Mouse (Mus musculus): Measurements from ENCODE around the gene Trim10. TPM values are rescaled to one million over a fixed set of nuclear protein-coding genes. Genes with fewer than 3 reads are reported as not detected.

Gene Trim10
- polyA plus RNA-seq, 1 experiment from 2014 or later: 3.6 TPM

GRCm38 (mm10) chr17:36849992-36850391 lies 19.4 kb upstream of the Trim10 start:
- H3K36me3 ChIP-seq (ENCODE audit: control insufficient read depth, insufficient read depth, low read length): peaks cover 42% of the 10 kb centered on the region
- WGBS: 90% methylated on average over 2 of the region's 2 CpGs

DNA sequence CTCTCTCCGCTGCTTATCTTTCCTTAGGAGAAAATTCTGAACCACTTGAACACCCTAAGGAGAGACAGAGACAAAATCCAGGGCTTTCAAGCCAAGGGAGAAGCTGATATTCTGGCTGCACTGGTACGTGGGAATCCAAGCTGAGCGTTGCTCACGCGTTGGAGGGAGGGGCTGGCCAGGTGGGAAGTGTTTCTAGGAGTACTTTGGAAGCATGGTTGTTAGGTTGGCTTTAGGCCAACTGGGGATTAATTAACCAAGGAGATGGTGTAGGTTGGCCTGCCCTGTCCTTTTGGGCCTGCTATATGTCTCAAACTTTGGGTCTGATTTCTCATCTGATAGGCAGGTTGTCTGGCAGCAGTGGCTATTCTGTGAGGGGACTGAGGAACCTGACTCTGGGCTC lies 18.2 kb upstream of the Trim10 start:
- H3K9ac ChIP-seq (ENCODE audit: low read depth, low read length): no peak overlapping the region
- H3K4me3 ChIP-seq (ENCODE audit: low read depth, low read length): no peak overlapping the region
- no peak overlapping the region for H3K27ac ChIP-seq (replicated peaks; ENCODE audit: low read depth, low read length)
- WGBS: 78% methylated on average over 5 of the region's 5 CpGs
- peak; percentile 33 for DNase-seq (ENCODE audit: low spot score)
- no peak overlapping the region for H3K4me2 ChIP-seq (ENCODE audit: low read depth, low read length)
- H3K9me3 ChIP-seq (ENCODE audit: control insufficient read depth, low read length): no peaks in the 10 kb centered on the region
- peaks cover 55% of the 10 kb centered on the region for H3K36me3 ChIP-seq (ENCODE audit: control insufficient read depth, insufficient read depth, low read length)
- H3K27me3 ChIP-seq (replicated peaks; ENCODE audit: control insufficient read depth, insufficient read depth, low read length): no peaks in the 10 kb centered on the region
- H3K4me1 ChIP-seq (ENCODE audit: control insufficient read depth, insufficient read depth, low read length): no peaks in the 10 kb centered on the region
- no peak for ATAC-seq (ENCODE audit: low read depth)

More at GRCm38 (mm10) chr17:36849992-36850391, 19.4 kb upstream of the Trim10 start:
- no peak for DNase-seq (ENCODE audit: low spot score)
- H3K27ac ChIP-seq (replicated peaks; ENCODE audit: low read depth, low read length): no peak overlapping the region
- H3K4me2 ChIP-seq (ENCODE audit: low read depth, low read length): no peak overlapping the region
- no peaks in the 10 kb centered on the region for H3K27me3 ChIP-seq (replicated peaks; ENCODE audit: control insufficient read depth, insufficient read depth, low read length)
- H3K4me1 ChIP-seq (ENCODE audit: control insufficient read depth, insufficient read depth, low read length): no peaks in the 10 kb centered on the region
- H3K9me3 ChIP-seq (ENCODE audit: control insufficient read depth, low read length): no peaks in the 10 kb centered on the region
- no peak overlapping the region for H3K4me3 ChIP-seq (ENCODE audit: low read depth, low read length)
- H3K9ac ChIP-seq (ENCODE audit: low read depth, low read length): no peak overlapping the region
- no peak for ATAC-seq (ENCODE audit: low read depth)

DNA sequence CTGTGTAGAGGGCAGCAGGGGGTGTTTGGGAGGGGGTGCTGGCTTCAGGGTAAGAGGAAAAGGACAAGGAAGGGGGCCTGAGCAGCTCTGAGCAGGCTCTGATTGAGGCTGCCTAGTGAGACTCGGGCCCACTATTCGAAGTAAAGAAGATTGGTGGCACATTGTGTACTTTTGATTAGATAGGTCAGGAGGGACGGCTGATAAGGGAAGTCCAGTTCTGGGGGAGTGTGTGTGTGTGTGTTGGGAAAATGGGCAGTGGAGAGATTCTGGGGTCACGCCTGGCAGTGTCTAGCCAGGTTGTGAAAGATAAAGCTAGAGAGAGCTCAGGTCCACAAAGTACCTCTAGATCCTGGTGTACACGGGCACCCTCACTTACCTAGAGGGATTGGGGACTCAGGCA lies 17.7 kb upstream of the Trim10 start:
- no peak overlapping the region for H3K4me2 ChIP-seq (ENCODE audit: low read depth, low read length)
- no peak overlapping the region for H3K4me3 ChIP-seq (ENCODE audit: low read depth, low read length)
- no peaks in the 10 kb centered on the region for H3K9me3 ChIP-seq (ENCODE audit: control insufficient read depth, low read length)
- no peak for DNase-seq (ENCODE audit: low spot score)
- no peaks in the 10 kb centered on the region for H3K27me3 ChIP-seq (replicated peaks; ENCODE audit: control insufficient read depth, insufficient read depth, low read length)
- H3K9ac ChIP-seq (ENCODE audit: low read depth, low read length): no peak overlapping the region
- no peak for ATAC-seq (ENCODE audit: low read depth)
- no peak overlapping the region for H3K27ac ChIP-seq (replicated peaks; ENCODE audit: low read depth, low read length)
- no peaks in the 10 kb centered on the region for H3K4me1 ChIP-seq (ENCODE audit: control insufficient read depth, insufficient read depth, low read length)
- H3K36me3 ChIP-seq (ENCODE audit: control insufficient read depth, insufficient read depth, low read length): peaks cover 58% of the 10 kb centered on the region
- 83% methylated on average over 5 of the region's 5 CpGs for WGBS

- Histone ChIP-seq H3K9ac (ENCODE audit: low read depth, low read length) (no peak overlapping the region), H3K4me2 (ENCODE audit: low read depth, low read length) (no peak overlapping the region), H3K9me3 (ENCODE audit: control insufficient read depth, low read length) (no peaks in the 10 kb centered on the region), H3K4me3 (ENCODE audit: low read depth, low read length) (no peak overlapping the region), H3K27me3 (replicated peaks; ENCODE audit: control insufficient read depth, insufficient read depth, low read length) (no peaks in the 10 kb centered on the region), H3K27ac (replicated peaks; ENCODE audit: low read depth, low read length) (no peak overlapping the region), H3K4me1 (ENCODE audit: control insufficient read depth, insufficient read depth, low read length) (no peaks in the 10 kb centered on the region), H3K36me3 (ENCODE audit: control insufficient read depth, insufficient read depth, low read length) (peaks cover 88% of the 10 kb centered on the region)
- no peak for ATAC-seq (ENCODE audit: low read depth)
- 92% methylated on average over 3 of the region's 3 CpGs for WGBS
- DNase-seq (ENCODE audit: low spot score): no peak
These were observed 13.9 kb upstream of the Trim10 start for GRCm38 (mm10) chr17:36855484-36855883.

GRCm38 (mm10) chr17:36856236-36856635 lies 13.1 kb upstream of the Trim10 start:
- H3K4me1 ChIP-seq (ENCODE audit: control insufficient read depth, insufficient read depth, low read length): no peaks in the 10 kb centered on the region
- no peaks in the 10 kb centered on the region for H3K27me3 ChIP-seq (replicated peaks; ENCODE audit: control insufficient read depth, insufficient read depth, low read length)
- no peak overlapping the region for H3K27ac ChIP-seq (replicated peaks; ENCODE audit: low read depth, low read length)
- peaks cover 81% of the 10 kb centered on the region for H3K36me3 ChIP-seq (ENCODE audit: control insufficient read depth, insufficient read depth, low read length)
- no peak overlapping the region for H3K4me2 ChIP-seq (ENCODE audit: low read depth, low read length)
- 97% methylated on average over 4 of the region's 4 CpGs for whole genome bisulfite sequencing
- H3K9ac ChIP-seq (ENCODE audit: low read depth, low read length): no peak overlapping the region
- DNase-seq (ENCODE audit: low spot score) (no peak), ATAC-seq (ENCODE audit: low read depth) (no peak)
- no peaks in the 10 kb centered on the region for H3K9me3 ChIP-seq (ENCODE audit: control insufficient read depth, low read length)
- no peak overlapping the region for H3K4me3 ChIP-seq (ENCODE audit: low read depth, low read length)

DNA sequence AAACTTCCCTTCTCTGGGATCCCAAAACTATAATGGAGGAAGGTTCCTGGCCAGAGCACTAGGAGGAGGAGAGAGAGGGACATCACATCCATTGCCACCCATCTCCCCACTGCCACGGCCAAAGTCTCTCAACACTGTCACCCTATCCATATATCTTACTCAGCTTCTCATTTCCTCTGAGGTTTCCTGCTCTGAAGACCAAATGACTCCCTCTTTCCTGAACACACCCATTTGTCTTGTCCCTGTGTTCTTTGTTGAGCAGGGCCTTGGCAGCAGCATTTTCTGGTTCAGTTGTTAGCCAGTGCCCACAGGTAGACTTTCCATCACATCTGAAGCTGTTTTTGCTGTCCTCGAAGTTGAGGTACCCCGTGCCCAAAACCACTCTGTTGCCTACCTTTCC lies 11.2 kb upstream of the Trim10 start:
- H3K9me3 ChIP-seq (ENCODE audit: control insufficient read depth, low read length): no peaks in the 10 kb centered on the region
- ATAC-seq (ENCODE audit: low read depth) (no peak), DNase-seq (ENCODE audit: low spot score) (no peak)
- peaks cover 63% of the 10 kb centered on the region for H3K36me3 ChIP-seq (ENCODE audit: control insufficient read depth, insufficient read depth, low read length)
- no peak overlapping the region for H3K27ac ChIP-seq (replicated peaks; ENCODE audit: low read depth, low read length)
- H3K27me3 ChIP-seq (replicated peaks; ENCODE audit: control insufficient read depth, insufficient read depth, low read length): no peaks in the 10 kb centered on the region
- H3K4me3 ChIP-seq (ENCODE audit: low read depth, low read length): no peak overlapping the region
- 88% methylated on average over 3 of the region's 3 CpGs for WGBS
- H3K4me1 ChIP-seq (ENCODE audit: control insufficient read depth, insufficient read depth, low read length): no peaks in the 10 kb centered on the region
- no peak overlapping the region for H3K4me2 ChIP-seq (ENCODE audit: low read depth, low read length)
- no peak overlapping the region for H3K9ac ChIP-seq (ENCODE audit: low read depth, low read length)

GRCm38 (mm10) chr17:36861680-36862079 lies 7.7 kb upstream of the Trim10 start:
- WGBS: 50% methylated on average over 2 of the region's 2 CpGs
- Histone ChIP-seq H3K4me2 (ENCODE audit: low read depth, low read length) (no peak overlapping the region), H3K4me3 (ENCODE audit: low read depth, low read length) (no peak overlapping the region)

GRCm38 (mm10) chr17:36866719-36867527 lies 2.5 kb upstream of the Trim10 start, which contains the start of gene Trim15:
Gene Trim15 (minus strand): TSS chr17:36867210.
- Histone ChIP-seq H3K4me3 (ENCODE audit: low read depth, low read length) (no peak within 1 kb of the TSS), H3K36me3 (ENCODE audit: control insufficient read depth, insufficient read depth, low read length) (no peaks in the 10 kb centered on the region), H3K9me3 (ENCODE audit: control insufficient read depth, low read length) (no peaks in the 10 kb centered on the region), H3K4me1 (ENCODE audit: control insufficient read depth, insufficient read depth, low read length) (no peaks in the 10 kb centered on the region), H3K4me2 (ENCODE audit: low read depth, low read length) (peak within 1 kb of the TSS; percentile 38), H3K9ac (ENCODE audit: low read depth, low read length) (no peak within 1 kb of the TSS), H3K27ac (replicated peaks; ENCODE audit: low read depth, low read length) (no peak within 1 kb of the TSS), H3K27me3 (replicated peaks; ENCODE audit: control insufficient read depth, insufficient read depth, low read length) (peaks cover 19% of the 10 kb centered on the region)
- ATAC-seq (ENCODE audit: low read depth): no peak
- no peak for DNase-seq (ENCODE audit: low spot score)
- WGBS: 15% methylated on average over 27 of the region's 29 CpGs

More at GRCm38 (mm10) chr17:36861680-36862079, 7.7 kb upstream of the Trim10 start:
- no peaks in the 10 kb centered on the region for H3K9me3 ChIP-seq (ENCODE audit: control insufficient read depth, low read length)
- H3K9ac ChIP-seq (ENCODE audit: low read depth, low read length): no peak overlapping the region
- H3K27me3 ChIP-seq (replicated peaks; ENCODE audit: control insufficient read depth, insufficient read depth, low read length): peaks cover 8% of the 10 kb centered on the region
- no peaks in the 10 kb centered on the region for H3K4me1 ChIP-seq (ENCODE audit: control insufficient read depth, insufficient read depth, low read length)
- ATAC-seq (ENCODE audit: low read depth): no peak
- DNase-seq (ENCODE audit: low spot score): no peak
- peaks cover 29% of the 10 kb centered on the region for H3K36me3 ChIP-seq (ENCODE audit: control insufficient read depth, insufficient read depth, low read length)
- H3K27ac ChIP-seq (replicated peaks; ENCODE audit: low read depth, low read length): no peak overlapping the region

DNA sequence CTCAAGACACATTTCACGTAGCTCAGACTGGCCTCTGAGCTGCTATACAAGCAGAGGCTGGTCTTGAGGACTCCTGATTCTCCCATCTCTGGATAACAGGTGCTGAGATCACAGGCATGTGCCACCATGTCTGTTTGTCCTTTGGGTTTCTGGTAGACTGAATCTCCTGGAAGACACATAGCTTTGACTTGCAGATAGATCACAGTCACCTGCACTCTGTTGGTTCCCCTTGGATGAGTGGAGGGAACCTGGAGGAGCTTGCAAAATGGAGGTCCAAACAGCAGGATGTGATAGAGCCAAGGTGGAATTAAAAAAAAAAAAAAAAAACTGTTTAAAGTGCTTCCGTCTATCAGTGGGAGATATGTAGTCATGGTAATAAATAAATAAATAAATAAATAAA lies 538 bp upstream of the Trim10 start:
- no peak overlapping the region for H3K9ac ChIP-seq (ENCODE audit: low read depth, low read length)
- H3K36me3 ChIP-seq (ENCODE audit: control insufficient read depth, insufficient read depth, low read length): no peaks in the 10 kb centered on the region
- H3K4me2 ChIP-seq (ENCODE audit: low read depth, low read length): no peak overlapping the region
- no peak overlapping the region for H3K27ac ChIP-seq (replicated peaks; ENCODE audit: low read depth, low read length)
- no peak for DNase-seq (ENCODE audit: low spot score)
- no peak for ATAC-seq (ENCODE audit: low read depth)
- no peaks in the 10 kb centered on the region for H3K9me3 ChIP-seq (ENCODE audit: control insufficient read depth, low read length)
- no peak overlapping the region for H3K4me3 ChIP-seq (ENCODE audit: low read depth, low read length)
- 86% methylated on average over 2 of the region's 2 CpGs for WGBS
- H3K4me1 ChIP-seq (ENCODE audit: control insufficient read depth, insufficient read depth, low read length): no peaks in the 10 kb centered on the region
- H3K27me3 ChIP-seq (replicated peaks; ENCODE audit: control insufficient read depth, insufficient read depth, low read length): peaks cover 19% of the 10 kb centered on the region

Data from embryonic facial prominence, embryonic 14.5 days (tissue).